Mouse (Mus musculus) heart, embryonic 13.5 days (tissue): ENCODE measurements around the gene Pnkp. TPM values are rescaled to one million over a fixed set of nuclear protein-coding genes. Genes with fewer than 3 reads are reported as not detected.
A peak's percentile ranks its signal among the peaks of the same experiment; 100 is the strongest.

Experiments
- ATAC-seq: fragments of 200-750 bp; cut with Nextera tagmentation; 2 replicates; pipeline ENCODE4 v1.8.0; 2017; ENCODE audit warnings: moderate TSS enrichment; ENCODE audit not compliant: insufficient number of reproducible peaks, low FRiP score, low TSS enrichment; ENCODE audit errors: extremely low read depth
- H3K27ac ChIP-seq: fragments of 300-500 bp; sonication (generic); replicated peaks from 2 replicates; pipeline ENCODE4 v1.5.1; 2015; ENCODE audit warnings: moderate library complexity, mild to moderate bottlenecking, inconsistent platforms
- H3K27me3 ChIP-seq: fragments of 300-500 bp; sonication (generic); replicated peaks from 2 replicates; pipeline ENCODE4 v1.6.1; 2015; ENCODE audit warnings: mild to moderate bottlenecking, inconsistent platforms
- H3K36me3 ChIP-seq: fragments of 300-500 bp; sonication (generic); 2 replicates; pipeline ENCODE4 v1.6.1; 2015; ENCODE audit warnings: mild to moderate bottlenecking, inconsistent platforms
- H3K4me1 ChIP-seq: fragments of 300-500 bp; sonication (generic); 2 replicates; pipeline ENCODE4 v1.6.1; 2015; ENCODE audit warnings: inconsistent platforms
- H3K4me2 ChIP-seq: fragments of 300-500 bp; sonication (generic); 2 replicates; pipeline ENCODE4 v1.6.1; 2015; ENCODE audit warnings: inconsistent platforms, mild to moderate bottlenecking, moderate library complexity
- H3K4me3 ChIP-seq: fragments of 300-500 bp; sonication (generic); 2 replicates; pipeline ENCODE4 v1.5.1; 2015; ENCODE audit warnings: moderate library complexity, mild to moderate bottlenecking, inconsistent platforms
- H3K9ac ChIP-seq: fragments of 300-500 bp; sonication (generic); 2 replicates; pipeline ENCODE4 v1.6.1; 2015; ENCODE audit warnings: inconsistent platforms, mild to moderate bottlenecking, moderate library complexity
- H3K9me3 ChIP-seq: fragments of 300-500 bp; sonication (generic); 2 replicates; pipeline ENCODE4 v1.6.1; 2016; ENCODE audit warnings: inconsistent platforms
- WGBS: fragments of 180-500 bp; shearing (Covaris S2); methylation state at CpG from one replicate; pipeline ENCODE4 v1.1.7; 2015; ENCODE audit warnings: mixed read lengths; 5-methylcytosine and 5-hydroxymethylcytosine counted together
- polyA plus RNA-seq: library from polyadenylated mRNA; unstranded; fragments of >200 nt; fragmentation: Nextera tagmentation; extraction: Ambion mirVana; gene quantifications from 2 replicates; pipeline ENCODE4 v1.2.1, GENCODE M21; 2015

The Pnkp gene
- polyA plus RNA-seq, 1 experiment from 2014 or later, result 24.0 TPM

DNA sequence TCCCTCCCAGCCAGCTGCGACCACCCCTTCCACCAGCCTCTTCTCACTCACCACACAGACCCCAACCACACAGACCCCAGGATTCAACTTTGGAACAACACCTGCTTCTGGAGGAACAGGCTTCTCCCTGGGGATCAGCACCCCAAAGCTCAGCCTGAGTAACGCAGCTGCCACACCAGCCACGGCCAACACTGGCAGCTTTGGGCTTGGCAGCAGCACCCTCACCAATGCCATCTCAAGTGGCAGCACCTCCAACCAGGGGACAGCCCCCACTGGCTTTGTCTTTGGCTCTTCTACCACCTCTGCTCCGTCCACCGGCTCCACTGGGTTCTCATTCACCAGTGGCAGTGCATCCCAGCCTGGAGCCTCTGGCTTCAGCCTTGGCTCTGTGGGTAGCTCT lies 28.2 kb upstream of the Pnkp start:
- Histone ChIP-seq H3K9me3 (no peaks in the 10 kb centered on the region), H3K36me3 (peaks cover 49% of the 10 kb centered on the region), H3K4me1 (peaks cover 34% of the 10 kb centered on the region), H3K27me3 (no peaks in the 10 kb centered on the region), H3K27ac (no peak overlapping the region), H3K4me2 (no peak overlapping the region), H3K4me3 (no peak overlapping the region), H3K9ac (no peak overlapping the region)
- 86% methylated on average over 5 of the region's 5 CpGs for WGBS
- no peak for ATAC-seq

- Histone ChIP-seq H3K36me3 (peaks cover 46% of the 10 kb centered on the region), H3K9ac (no peak overlapping the region), H3K4me1 (peaks cover 9% of the 10 kb centered on the region; the same call in 1 of the 2 replicates), H3K9me3 (no peaks in the 10 kb centered on the region), H3K4me3 (no peak overlapping the region), H3K27ac (no peak overlapping the region), H3K27me3 (0 out of 2 replicates have a peak, but pooled peaks cover 1% of the 10 kb centered on the region), H3K4me2 (no peak overlapping the region)
- WGBS, result 73% methylated on average over 4 of the region's 4 CpGs
- no peak for ATAC-seq
Observed at GRCm38 (mm10) chr7:44832763-44833162, 24.2 kb upstream of the Pnkp start.

GRCm38 (mm10) chr7:44835373-44836015 lies 21.4 kb upstream of the Pnkp start:
- H3K4me1 ChIP-seq, result peaks cover 24% of the 10 kb centered on the region
- no peak overlapping the region for H3K4me3 ChIP-seq
- ATAC-seq, result no peak
- H3K9me3 ChIP-seq, result no peaks in the 10 kb centered on the region
- 88% methylated on average over 1 of the region's 1 CpGs for WGBS
- no peak overlapping the region for H3K4me2 ChIP-seq
- H3K27ac ChIP-seq, result no peak overlapping the region
- H3K27me3 ChIP-seq, result peaks cover 20% of the 10 kb centered on the region
- peaks cover 20% of the 10 kb centered on the region for H3K36me3 ChIP-seq
- no peak overlapping the region for H3K9ac ChIP-seq

GRCm38 (mm10) chr7:44836016-44836404 lies 20.9 kb upstream of the Pnkp start:
- no peaks in the 10 kb centered on the region for H3K9me3 ChIP-seq
- WGBS, result 49% methylated on average over 3 of the region's 3 CpGs

DNA sequence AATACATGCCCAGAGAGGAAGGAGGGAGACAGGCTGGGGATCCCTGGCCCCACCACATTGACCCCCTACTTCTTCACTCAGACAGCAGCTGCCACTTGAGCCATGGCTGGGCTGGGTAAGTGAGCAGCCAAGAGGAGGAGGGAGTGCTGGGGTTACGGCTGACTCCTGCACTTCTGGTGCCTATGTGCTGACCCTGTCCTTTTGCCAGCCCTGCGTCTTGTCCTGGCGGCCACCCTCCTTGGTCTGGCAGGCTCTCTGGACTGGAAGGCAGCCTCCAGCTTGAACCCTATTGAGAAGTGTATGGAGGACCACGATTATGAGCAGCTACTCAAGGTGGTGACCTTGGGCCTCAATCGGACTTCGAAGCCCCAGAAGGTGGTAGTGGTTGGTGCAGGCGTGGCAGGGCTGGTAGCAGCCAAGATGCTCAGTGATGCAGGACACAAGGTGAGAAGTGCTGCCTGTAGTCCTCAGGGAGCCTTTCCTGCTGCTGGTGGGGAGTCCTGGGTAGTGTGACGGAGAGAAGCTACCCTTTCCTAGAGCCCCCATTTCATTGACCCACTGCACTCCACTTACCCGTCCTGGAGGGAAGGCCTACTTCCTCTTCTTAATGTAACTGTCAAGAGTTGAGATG lies 20.4 kb upstream of the Pnkp start:
- no peak for ATAC-seq
- Histone ChIP-seq H3K4me2 (no peak overlapping the region), H3K9ac (no peak overlapping the region), H3K9me3 (no peaks in the 10 kb centered on the region), H3K4me1 (peaks cover 25% of the 10 kb centered on the region), H3K27me3 (peaks cover 30% of the 10 kb centered on the region), H3K36me3 (peaks cover 20% of the 10 kb centered on the region), H3K27ac (no peak overlapping the region), H3K4me3 (no peak overlapping the region)
- 72% methylated on average over 9 of the region's 9 CpGs for WGBS

More at GRCm38 (mm10) chr7:44836016-44836404, 20.9 kb upstream of the Pnkp start:
- no peak for ATAC-seq
- Histone ChIP-seq H3K27me3 (peaks cover 26% of the 10 kb centered on the region), H3K36me3 (peaks cover 20% of the 10 kb centered on the region), H3K4me2 (no peak overlapping the region), H3K4me1 (peaks cover 25% of the 10 kb centered on the region), H3K27ac (no peak overlapping the region), H3K4me3 (no peak overlapping the region), H3K9ac (no peak overlapping the region)

DNA sequence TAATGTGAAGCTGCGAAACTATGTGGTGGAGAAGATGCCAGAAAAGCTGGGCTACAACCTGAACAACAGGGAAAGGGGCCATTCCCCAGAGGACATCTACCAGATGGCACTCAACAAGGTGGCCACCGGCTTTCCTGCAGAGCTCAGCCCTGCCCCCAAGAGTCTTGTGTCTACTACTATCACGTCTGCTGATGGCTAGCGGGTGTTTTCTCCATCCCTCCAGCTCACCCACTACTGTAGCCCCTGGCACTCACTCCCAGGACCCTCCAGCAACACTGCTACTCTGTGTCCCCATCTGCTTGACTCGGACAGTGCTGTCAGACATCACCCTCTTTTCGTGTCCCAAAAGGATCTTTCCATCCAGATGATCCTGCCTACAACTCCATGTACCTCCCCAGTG lies 18.9 kb upstream of the Pnkp start:
- no peaks in the 10 kb centered on the region for H3K9me3 ChIP-seq
- no peak overlapping the region for H3K27ac ChIP-seq
- no peak overlapping the region for H3K4me3 ChIP-seq
- ATAC-seq, result no peak
- 82% methylated on average over 6 of the region's 6 CpGs for WGBS
- peaks cover 23% of the 10 kb centered on the region for H3K4me1 ChIP-seq
- peaks cover 35% of the 10 kb centered on the region for H3K27me3 ChIP-seq
- H3K9ac ChIP-seq, result no peak overlapping the region
- H3K4me2 ChIP-seq, result no peak overlapping the region
- peaks cover 28% of the 10 kb centered on the region for H3K36me3 ChIP-seq

- Histone ChIP-seq H3K4me2 (peak overlapping the region; percentile 74), H3K27me3 (peaks cover 35% of the 10 kb centered on the region), H3K27ac (no peak overlapping the region), H3K9ac (peak overlapping the region; percentile 77), H3K9me3 (no peaks in the 10 kb centered on the region), H3K4me3 (peak overlapping the region; percentile 47), H3K4me1 (peaks cover 23% of the 10 kb centered on the region), H3K36me3 (peaks cover 39% of the 10 kb centered on the region)
- 32% methylated on average over 11 of the region's 11 CpGs for WGBS
- no peak for ATAC-seq
Observed at GRCm38 (mm10) chr7:44839171-44839490, 17.8 kb upstream of the Pnkp start.

DNA sequence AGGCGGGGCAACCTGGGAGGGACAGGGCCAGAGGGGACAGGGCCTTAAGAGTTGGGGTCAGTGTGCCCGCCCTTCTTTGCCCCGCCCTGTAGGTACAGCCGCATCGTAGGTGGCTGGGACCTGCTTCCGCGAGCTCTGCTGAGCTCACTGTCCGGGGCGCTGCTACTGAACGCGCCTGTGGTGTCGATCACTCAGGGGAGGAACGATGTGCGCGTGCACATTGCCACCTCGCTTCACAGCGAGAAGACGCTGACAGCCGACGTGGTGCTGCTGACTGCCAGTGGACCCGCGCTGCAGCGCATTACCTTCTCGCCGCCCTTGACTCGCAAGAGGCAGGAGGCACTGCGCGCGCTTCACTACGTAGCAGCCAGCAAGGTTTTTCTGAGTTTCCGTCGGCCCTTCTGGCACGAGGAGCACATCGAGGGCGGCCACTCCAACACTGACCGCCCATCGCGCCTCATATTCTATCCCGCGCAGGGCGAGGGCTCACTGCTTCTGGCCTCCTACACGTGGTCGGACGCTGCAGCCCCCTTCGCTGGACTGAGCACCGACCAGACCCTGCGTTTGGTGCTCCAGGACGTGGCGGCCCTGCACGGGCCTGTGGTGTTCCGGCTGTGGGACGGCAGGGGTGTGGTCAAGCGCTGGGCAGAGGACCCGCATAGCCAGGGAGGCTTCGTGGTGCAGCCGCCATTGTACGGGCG lies 17.3 kb upstream of the Pnkp start:
- peaks cover 23% of the 10 kb centered on the region for H3K4me1 ChIP-seq
- no peak overlapping the region for H3K27ac ChIP-seq
- peaks cover 35% of the 10 kb centered on the region for H3K27me3 ChIP-seq
- WGBS, result 1% methylated on average over 58 of the region's 58 CpGs
- H3K9me3 ChIP-seq, result no peaks in the 10 kb centered on the region
- H3K36me3 ChIP-seq, result peaks cover 44% of the 10 kb centered on the region
- H3K4me2 ChIP-seq, result peak overlapping the region; percentile 74
- peak overlapping the region; percentile 47 for H3K4me3 ChIP-seq
- no peak; the same call in 1 of the 2 replicates for ATAC-seq
- H3K9ac ChIP-seq, result peak overlapping the region; percentile 77

DNA sequence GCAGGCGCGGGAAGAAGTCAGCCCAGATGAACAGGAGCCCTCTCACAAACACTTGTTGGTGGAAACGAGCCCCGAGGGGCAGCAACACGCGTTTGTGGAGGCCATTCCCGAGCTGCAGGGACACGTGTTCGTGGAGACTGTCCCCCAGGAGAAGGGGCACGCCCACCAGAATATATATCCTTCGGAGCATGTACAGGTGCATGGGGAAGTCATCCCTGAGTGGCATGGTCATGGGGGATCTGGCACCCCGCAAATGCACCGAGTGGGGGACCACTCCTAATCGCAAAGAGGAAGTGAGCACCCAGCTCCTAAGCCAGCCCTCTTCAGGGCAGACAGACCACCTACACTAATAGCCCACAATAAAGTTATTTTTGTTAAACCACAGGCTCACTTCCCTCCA lies 16.5 kb upstream of the Pnkp start:
- WGBS, result 57% methylated on average over 14 of the region's 14 CpGs
- H3K9me3 ChIP-seq, result no peaks in the 10 kb centered on the region
- ATAC-seq, result no peak
- no peak overlapping the region for H3K27ac ChIP-seq
- peaks cover 52% of the 10 kb centered on the region for H3K36me3 ChIP-seq
- H3K4me1 ChIP-seq, result peaks cover 21% of the 10 kb centered on the region
- H3K4me3 ChIP-seq, result peak overlapping the region; percentile 47; the same call in 1 of the 2 replicates
- H3K9ac ChIP-seq, result no peak overlapping the region; the same call in 1 of the 2 replicates
- H3K27me3 ChIP-seq, result peaks cover 35% of the 10 kb centered on the region
- peak overlapping the region; percentile 74; the same call in 1 of the 2 replicates for H3K4me2 ChIP-seq

DNA sequence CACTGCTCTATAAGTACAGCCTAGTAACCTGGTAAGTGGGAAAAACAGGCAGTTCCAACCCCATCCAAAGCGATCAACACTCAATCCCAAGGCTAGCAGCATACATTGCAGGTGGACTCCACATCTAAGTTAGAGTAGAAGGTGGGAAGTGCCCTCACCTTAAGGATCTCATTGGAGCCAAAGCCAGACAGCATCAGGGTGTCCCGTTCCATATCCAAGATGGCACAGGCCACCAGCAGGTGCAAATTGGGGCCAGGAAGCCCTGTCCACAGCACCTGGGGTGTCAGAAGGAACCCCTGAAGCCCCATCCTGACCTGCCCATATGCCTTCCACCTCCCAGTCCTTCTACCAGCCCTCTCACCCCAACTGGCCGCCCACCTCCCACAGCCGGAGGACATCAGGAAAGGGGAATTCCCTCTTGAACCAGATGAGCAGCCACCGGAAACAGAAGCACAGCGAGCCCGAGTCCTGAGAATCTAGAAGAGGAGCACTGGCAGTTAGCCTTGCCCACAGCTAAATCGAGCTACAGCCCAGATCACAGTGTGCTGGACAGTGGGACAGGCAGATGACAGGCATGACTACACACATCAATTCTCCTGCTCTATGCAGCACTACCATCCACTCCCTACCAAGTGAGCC lies 15.0 kb upstream of the Pnkp start:
- no peak overlapping the region for H3K27ac ChIP-seq
- ATAC-seq, result no peak
- H3K36me3 ChIP-seq, result peaks cover 67% of the 10 kb centered on the region
- no peak overlapping the region for H3K4me3 ChIP-seq
- H3K27me3 ChIP-seq, result peaks cover 35% of the 10 kb centered on the region
- no peak overlapping the region for H3K4me2 ChIP-seq
- 86% methylated on average over 8 of the region's 8 CpGs for WGBS
- no peaks in the 10 kb centered on the region for H3K9me3 ChIP-seq
- H3K4me1 ChIP-seq, result peaks cover 15% of the 10 kb centered on the region
- H3K9ac ChIP-seq, result no peak overlapping the region

GRCm38 (mm10) chr7:44845006-44845405 lies 11.9 kb upstream of the Pnkp start:
- 93% methylated on average over 10 of the region's 10 CpGs for WGBS
- Histone ChIP-seq H3K27ac (no peak overlapping the region), H3K4me1 (peaks cover 16% of the 10 kb centered on the region)

More at GRCm38 (mm10) chr7:44845006-44845405, 11.9 kb upstream of the Pnkp start:
- Histone ChIP-seq H3K4me3 (no peak overlapping the region), H3K9me3 (no peaks in the 10 kb centered on the region), H3K9ac (no peak overlapping the region), H3K4me2 (no peak overlapping the region), H3K36me3 (peaks cover 67% of the 10 kb centered on the region), H3K27me3 (peaks cover 20% of the 10 kb centered on the region)
- ATAC-seq, result no peak
